Mouse (Mus musculus) Muller cell, postnatal 12 days (primary cell): Measurements from ENCODE around the gene Rcsd1.

Experiments used
- DNase-seq: peaks from one replicate; pipeline ENCODE4 v3.0.0-alpha.2; 2015; ENCODE audit errors: inconsistent ontology term

Rcsd1 gene

DNA sequence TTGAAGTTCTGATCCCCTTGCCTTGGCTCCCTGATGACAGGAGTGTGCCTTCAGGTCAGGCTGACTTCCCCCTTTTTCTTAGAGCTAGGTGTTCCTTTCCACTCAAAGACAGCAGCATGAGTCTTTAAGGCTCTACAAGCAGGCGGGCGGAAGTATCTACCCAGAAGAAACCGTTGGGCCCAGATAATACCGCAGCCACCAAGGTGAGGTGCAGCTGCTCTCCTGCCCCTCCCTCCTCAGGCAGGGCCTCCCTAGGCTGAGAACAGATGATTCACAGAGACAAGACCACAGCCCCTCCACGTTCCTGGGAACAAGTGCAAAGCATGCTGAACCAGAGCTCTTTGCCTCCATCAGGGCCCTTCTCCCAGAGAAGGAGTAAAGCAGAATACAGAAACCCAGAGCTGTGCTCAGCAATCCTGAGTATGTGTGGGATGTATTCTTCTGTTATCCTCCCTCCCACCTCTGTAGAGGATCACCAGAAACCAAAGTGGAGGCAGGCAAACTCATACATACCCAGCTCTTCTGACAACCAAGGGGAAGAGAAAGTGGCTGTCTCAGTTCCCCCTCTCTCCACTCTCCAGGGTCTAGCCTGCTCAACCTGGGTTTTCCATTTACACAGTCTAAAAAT is at the start of gene Rcsd1:
TSS of gene Rcsd1 (minus strand) at position 129 of the 628 bp plus-strand sequence.
- DNase-seq: no peak

GRCm38 (mm10) chr1:165755194-165755593 is 45.6 kb upstream of the Rcsd1 start:
- DNase-seq: no peak

DNA sequence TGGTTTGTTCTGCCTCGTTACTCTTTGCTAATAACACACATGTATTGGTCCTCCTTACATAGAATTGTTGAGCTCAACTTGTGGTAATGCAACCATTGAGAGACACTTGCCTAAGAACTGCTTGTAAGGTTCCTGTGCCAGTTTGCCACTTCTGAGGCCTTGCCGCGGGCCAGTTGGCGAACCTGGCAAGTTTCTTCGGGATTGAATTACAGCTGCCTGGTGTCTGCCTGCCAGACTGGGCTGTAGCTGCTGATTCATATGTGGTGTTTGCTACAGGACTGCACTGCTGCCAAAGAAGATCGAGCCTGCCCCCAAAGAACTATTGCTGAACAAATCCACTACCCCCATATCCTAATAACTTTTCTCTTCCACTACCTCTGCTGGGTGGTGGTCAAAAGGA is 44.6 kb upstream of the Rcsd1 start:
- no peak for DNase-seq

- no peak for DNase-seq
Measured at GRCm38 (mm10) chr1:165751838-165752237, 42.3 kb upstream of the Rcsd1 start.

GRCm38 (mm10) chr1:165751142-165751541 is 41.6 kb upstream of the Rcsd1 start:
- DNase-seq: no peak

DNA sequence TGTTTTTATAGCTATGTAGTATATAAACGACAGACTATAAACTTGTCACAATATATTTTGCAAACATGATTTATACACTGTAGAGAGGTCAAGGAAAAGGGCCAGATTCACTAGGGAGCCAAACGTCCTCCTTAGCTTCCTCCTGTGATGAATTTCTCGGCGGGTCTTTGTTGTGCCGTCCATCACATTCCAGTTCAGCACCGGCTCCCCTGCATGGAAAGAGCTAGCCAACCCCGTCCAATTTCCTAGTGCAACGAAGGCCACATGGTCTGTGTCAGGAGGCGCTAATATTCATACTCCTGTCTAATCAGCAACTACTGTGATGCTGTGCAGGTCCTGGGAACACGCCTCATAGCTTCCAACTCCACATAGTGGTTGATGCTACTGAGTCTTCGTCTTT is 38.5 kb upstream of the Rcsd1 start:
- no peak for DNase-seq

GRCm38 (mm10) chr1:165741989-165742388 is 32.4 kb upstream of the Rcsd1 start:
- no peak for DNase-seq

DNA sequence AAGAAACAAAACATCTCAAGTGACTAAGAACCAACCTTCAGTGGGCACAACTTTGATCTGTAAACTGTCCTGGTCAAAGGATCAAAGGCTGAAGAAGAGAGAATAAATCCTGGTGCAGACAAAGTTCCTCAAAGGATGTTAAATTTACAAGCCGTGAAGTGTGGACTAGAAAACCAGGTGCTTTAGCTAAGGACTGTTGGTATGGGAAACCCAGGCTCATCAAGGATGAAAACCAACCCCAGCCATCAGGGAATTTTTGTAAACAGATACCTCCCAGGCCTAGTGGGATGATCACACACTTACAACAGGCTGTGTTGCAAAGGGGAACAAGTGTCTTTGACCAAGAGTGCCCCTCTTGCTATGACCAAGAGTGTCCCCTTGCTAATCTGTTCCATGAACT is 29.4 kb upstream of the Rcsd1 start:
- DNase-seq: no peak

- no peak for DNase-seq
Measured at GRCm38 (mm10) chr1:165737867-165738266, 28.3 kb upstream of the Rcsd1 start.

DNA sequence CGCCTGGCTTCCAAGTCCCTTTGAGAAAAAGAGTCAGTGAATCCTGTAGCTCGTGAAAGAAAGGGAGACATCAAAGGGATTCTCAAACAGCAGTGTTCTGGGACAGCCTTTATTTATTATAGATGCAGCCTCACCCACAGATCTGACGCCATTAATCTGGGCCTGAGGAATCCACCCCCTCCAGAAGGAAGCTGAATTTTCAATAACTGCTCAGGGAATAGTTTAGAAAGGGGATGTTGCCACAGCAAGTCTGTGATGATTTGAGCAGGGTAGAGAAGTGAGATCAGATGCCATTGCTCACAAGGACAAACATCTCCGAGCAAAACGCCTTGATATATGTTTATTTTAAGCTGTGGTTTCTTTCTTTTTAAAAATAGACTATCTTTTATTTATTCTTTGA is 27.9 kb upstream of the Rcsd1 start:
- no peak for DNase-seq

GRCm38 (mm10) chr1:165735826-165736818 is 26.6 kb upstream of the Rcsd1 start:
- peak; percentile 73 for DNase-seq

- DNase-seq: no peak
Measured at GRCm38 (mm10) chr1:165734840-165735239, 25.3 kb upstream of the Rcsd1 start.

- no peak for DNase-seq
Measured at GRCm38 (mm10) chr1:165731553-165731952, 22.0 kb upstream of the Rcsd1 start.

GRCm38 (mm10) chr1:165730129-165730528 is 20.6 kb upstream of the Rcsd1 start:
- no peak for DNase-seq

- no peak for DNase-seq
Measured at GRCm38 (mm10) chr1:165728057-165728639, 18.6 kb upstream of the Rcsd1 start.

DNA sequence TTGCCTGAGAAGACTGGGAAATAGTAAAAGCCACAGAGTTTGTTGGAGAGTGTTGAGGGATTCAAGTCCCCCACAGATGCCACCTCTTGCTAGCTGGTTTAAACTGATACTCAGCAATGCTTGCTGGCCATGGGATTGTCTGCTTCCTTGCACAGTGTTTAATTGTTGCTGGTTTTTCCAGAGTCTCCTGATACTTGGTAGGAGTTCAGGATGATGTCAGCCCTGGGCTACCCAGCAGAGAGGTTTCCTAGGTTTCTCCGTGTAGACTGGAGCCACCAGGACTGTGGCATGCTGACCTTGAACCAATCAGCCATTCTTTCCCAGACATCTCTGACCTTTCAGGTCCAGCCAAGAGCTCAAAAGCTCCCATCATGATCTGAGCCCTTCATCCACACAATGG is 17.4 kb upstream of the Rcsd1 start:
- no peak for DNase-seq

DNA sequence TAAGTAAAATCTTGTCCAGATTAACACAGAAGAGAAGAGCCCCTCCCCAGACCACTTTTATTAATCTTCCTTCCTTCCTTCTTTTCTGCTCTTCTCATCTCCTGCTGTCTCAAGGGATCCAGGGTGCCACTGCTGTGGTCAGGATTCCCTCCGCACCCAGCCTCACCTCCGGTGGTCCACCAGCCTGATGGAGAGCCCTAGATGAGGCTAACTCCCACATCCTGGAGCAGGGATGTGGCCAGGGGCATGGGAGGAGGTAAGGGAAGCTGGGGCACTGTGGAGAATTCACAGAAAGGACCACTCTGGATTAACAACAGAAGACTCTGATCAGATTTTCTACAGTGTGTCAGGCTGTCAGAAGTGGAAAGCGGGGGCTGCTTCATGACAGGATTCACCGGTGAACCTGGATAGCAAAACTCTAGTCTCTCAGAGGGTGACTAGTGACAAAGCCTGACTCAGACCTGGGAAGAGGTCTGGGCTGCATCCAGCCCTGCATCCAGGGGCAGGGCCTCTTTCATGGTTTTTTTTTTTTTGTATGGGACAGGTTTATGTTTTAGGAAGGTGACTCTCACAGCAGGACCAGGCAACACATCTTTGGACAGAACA is 15.6 kb upstream of the Rcsd1 start:
- DNase-seq: no peak

- no peak for DNase-seq
Measured at GRCm38 (mm10) chr1:165724219-165725033, 14.9 kb upstream of the Rcsd1 start.

GRCm38 (mm10) chr1:165722531-165723123 is 13.1 kb upstream of the Rcsd1 start:
- no peak for DNase-seq

GRCm38 (mm10) chr1:165718543-165719105 is 9.1 kb upstream of the Rcsd1 start:
- no peak for DNase-seq
